Mouse (Mus musculus) brain, embryonic 18.5 days (tissue): ENCODE data around the gene Mecom.
"Not testable (repeated sequence)": the region's sequence is repeated elsewhere in the genome, so short reads cannot be mapped to it uniquely, and the experiment has no call there.

Source experiments
- DNase-seq: peaks from one replicate; pipeline ENCODE4 v3.0.0-alpha.2; 2012; ENCODE audit warnings: low read depth, low spot score

The Mecom gene

DNA sequence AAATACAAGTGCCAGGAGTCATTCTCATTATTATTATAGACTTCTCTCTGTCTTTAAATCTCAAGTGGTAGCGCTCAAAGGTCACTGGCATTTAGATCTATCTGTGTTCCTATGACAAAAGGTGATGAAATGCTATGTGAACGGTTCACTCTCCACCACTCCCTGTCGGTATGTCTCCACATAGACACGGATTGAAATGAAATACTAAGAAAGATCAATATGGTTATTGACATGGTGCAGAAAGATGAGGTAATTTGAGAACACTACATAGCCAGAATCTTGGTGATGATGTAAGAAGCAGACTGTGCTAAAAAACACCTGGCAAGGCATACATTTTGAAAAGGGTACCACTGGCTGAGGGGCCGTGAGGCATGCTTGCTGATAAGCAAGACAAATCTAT is 294.1 kb downstream of the Mecom start:
- no peak for DNase-seq

DNA sequence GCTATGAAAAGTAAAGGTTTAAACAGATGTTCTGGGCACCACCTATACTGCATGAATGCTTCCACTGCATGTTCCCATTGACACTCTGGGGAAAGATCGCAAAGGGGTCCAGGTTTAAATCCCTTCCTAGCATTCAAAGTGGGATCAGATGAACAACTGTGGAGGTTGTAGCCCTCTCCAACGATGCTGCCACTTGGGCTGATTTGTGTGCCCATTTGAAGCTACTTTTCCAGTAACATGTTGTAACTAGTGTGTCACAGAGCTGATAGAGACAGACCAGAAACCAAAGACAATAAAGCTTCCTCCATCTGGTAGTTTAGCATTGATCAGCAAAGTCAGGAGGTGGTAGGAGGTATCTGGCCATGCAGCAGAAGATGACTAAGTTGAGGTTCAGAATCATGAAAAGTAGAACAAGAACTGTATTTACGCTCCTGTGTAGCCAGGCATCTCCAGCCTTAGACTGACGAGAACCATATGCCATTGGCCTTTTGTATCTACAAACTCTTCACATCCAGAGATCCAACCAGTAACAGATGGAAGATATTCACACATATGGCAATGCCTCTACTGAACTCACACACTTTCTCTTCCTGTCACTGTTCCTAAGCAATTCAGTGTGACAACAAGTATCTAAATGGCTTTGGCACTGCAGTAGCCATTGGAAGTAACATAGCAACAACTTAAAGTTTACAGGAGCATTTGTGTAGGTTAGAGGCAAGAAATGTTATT is 299.0 kb downstream of the Mecom start:
- DNase-seq: peak; percentile 32

DNA sequence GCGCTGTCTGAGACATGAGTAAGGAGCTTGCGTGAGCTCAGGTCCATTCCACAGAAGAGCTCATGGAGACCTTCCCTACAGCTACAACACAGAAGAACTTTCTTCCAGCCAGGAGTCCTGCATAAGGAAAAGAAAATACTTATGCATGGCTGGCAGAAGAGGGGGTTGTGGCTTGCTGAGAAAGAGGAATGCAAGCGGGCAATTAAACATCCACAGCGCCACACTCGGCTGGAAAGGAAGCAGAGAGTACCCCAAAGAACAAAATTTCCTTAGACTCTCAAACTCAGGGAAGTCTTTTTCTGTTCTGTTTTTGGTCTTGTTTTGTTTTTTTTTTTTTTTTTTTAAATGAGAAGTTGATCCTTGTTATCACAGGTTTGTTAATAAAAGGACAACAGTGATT is 300.6 kb downstream of the Mecom start:
- no peak for DNase-seq

DNA sequence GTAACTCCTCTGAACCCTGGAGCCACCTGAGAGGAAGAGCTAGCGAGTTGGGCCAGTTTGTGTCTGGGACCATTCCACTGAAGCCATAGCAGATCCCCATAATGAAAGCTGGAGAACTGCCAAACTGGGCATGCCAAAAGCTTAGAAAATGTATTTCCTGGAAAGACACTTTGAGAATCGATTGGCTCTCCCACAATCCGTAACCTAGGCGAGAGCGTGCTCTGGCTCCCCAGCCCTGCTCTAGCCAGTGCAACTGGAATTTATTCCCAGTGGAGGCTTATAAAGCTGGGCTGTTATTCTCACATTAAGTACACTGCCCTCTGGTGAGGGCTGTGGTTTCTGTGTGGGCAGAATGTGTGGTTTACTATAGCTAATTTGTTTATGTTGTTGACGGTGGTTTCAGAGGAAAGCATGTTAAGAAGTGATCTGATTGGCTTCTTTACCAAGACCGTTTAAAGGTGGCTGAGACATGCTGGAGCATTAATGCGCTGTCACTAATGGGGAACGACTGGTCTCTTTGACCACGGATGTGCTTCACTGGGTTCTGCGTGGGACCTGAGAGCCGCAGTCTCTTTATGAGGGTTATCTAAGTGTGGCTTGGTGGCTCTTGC is 301.3 kb downstream of the Mecom start:
- DNase-seq: no peak

DNA sequence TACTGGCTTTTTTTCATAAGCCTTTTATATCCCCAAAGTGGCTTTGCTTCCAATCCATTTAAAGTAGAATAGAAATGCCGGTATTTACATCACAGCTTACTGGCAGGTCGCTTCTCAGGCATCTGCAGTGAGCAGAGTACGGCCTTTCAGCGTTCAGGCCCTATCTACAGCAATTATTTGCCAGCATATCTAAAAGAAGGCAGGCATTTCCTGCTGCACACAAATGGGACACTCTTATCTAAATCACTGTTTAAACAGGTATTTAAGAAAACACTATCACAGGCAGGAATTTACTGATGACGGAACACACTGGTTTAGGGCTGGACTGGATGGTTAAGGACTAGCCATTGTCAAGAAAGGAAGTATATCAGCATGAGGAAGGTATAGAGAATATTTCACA is 301.9 kb downstream of the Mecom start:
- DNase-seq: no peak

DNA sequence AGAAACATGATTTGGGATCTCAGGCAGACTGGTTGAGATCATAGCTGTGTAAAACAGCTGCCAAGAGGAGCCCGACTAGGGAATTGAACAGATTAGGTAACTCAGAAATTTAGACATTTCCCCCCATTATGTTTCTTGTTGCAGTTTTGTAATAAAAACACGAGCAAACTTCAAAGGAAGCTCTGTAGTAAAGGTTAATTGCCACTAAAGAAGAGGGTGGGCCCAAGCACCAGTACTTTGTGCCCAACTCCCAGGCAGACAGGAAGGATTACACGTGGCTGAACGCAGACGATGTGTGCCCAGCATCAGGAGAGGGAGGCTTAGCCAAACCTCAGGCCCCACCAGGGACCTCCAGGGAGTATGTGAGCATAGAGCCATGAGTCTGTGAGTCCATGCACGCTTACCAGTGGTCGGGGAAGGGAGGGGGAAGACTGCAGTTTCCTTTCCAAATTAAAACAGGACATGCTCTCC is 303.4 kb downstream of the Mecom start:
- no peak for DNase-seq

DNA sequence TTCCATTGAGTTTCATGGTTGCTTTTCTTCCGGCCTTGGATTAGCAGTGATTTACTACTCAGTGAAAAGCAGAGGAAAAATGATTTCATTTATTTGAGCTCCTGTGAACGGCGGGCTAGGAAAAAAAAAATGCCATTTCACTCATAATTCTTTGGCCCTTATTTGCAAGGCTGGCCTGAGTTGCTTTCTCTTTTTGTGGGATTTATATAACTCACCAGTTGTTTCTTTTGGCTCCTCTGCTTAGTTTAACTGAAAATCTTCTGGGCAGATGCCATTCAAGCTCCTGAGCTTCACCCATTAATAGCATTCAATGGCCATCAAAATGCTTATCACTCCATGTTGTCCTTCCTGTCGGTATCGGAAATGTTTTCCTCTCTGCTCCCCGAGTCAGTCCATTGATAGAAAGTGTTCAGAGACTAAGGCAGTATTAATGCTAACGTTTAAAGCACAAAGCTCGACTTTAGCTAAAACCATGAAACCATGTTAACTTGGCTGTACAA is 304.0 kb downstream of the Mecom start:
- DNase-seq: no peak

DNA sequence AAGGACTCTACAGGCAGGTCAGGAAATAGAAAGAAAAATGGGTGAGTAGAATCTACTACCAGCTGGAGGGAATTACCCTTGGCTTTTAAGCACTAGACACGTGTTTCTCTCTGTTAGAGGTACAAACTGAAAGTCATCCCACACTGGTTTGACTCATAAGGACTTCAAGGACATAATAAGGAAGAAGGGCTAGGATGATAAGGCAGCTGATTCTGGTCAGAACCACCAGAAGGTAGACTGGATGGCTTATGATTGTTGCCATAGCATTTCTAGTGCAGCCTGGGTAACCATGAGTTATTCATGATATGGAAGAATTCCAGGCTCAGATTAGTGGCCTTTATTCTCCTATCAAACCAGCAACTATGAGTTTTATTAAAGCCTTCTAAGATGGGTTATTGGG is 308.4 kb downstream of the Mecom start:
- no peak for DNase-seq

DNA sequence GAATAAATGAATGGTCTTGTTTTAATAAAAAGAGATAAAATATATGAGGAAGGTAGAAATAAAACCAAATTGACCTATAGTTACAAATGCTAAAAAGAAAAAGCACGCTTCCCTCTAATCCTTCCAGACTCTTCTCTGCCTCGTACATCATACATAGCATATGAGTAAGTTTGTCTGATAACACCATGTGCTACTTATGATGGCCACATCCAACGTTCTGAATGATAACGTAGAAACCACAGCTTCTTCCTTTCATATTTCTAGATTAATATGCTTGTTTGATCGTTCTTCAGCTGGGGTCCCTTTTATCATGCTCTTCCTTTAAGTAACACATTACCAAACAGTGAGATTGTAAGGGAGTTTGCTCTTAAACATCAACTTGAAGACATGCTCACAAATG is 310.3 kb downstream of the Mecom start:
- DNase-seq: no peak

DNA sequence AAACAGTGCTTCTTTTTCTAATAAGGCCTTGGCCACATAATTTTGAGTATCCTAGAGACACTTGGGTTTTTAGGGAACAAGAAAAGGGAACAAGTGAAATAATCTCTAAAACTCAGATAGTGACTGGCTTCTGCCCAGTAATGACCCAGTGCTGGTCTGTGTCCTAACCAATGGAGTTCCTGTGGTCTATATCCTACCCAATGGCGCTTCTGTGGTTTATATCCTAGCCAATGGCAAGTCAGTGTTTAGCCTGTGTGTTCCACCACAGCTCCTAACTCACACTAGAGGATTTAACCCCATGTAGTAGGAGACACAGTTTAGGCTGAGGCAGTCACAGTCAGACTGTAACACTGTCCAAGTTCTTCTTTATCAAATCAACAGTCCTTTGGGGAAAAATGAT is 313.8 kb downstream of the Mecom start:
- DNase-seq: no peak

DNA sequence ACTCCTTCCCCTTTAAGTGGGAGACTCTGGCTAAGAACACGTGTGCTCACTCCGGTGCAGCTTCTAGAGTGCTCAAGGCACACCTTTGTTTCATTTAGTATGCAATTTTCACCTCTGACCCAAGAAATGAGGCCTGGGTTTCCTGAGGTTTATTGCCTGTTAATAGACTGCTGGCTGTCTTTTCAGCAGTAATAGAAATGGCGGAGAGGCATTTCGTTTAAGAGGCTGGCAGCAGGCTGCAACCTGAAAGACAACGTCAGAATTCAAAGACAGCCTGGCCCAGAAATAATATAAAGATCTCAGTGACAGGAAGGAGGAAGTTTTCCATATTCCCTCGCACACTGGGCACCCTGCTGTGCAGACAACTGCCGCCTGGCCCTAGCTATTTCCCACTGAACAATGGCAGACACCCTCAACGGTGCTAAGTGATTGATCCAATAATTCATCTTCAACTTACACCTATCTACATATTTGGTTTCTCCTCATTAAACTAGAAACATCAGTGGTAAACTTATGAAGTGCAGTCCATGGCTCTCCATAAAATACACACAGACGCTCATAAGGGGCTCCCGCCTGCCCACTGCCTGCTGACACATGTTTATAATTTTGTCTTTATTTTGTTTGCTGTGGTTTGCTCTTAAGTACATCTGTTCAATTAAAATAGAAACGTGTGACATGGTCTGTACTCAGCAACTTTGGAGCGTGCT is 319.7 kb downstream of the Mecom start:
- no peak for DNase-seq

DNA sequence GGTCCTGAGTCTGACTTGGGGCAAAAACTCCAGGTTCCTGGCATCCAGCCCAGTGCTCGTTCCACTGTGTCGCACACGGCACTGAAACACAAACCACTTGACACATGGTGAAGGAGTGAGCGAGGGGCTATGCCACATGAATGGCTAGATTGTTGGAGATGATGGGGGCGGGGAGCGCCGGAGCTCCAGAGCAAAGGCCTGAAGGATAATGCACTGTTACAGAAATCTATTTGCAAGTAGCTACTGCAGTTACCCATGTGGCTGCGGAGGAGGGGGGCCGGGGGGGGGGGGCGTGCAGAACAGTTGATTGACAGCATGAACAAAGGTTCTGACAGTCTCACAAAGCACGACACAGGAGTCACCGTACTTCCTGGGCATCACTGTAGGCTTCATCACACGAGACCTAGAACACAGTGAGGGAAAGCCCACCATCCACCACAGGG is 320.9 kb downstream of the Mecom start:
- no peak for DNase-seq

DNA sequence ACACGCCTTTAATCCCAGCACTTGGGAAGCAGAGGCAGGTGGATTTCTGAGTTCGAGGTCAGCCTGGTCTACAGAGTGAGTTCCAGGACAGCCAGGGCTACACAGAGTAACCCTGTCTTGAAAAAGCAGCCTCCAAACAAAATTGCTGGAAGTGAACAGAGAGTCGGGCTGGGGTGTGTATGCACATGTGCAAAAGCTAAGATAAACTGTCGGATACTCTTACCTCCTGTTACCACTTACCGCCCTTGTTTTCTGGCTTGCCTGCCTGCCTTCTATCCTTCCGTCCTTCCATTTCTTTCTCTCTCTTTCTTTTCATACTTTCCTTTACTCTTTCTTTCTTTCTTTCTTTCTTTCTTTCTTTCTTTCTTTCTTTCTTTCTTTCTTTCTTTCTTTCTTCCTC is 322.6 kb downstream of the Mecom start:
- not testable (repeated sequence) for DNase-seq

DNA sequence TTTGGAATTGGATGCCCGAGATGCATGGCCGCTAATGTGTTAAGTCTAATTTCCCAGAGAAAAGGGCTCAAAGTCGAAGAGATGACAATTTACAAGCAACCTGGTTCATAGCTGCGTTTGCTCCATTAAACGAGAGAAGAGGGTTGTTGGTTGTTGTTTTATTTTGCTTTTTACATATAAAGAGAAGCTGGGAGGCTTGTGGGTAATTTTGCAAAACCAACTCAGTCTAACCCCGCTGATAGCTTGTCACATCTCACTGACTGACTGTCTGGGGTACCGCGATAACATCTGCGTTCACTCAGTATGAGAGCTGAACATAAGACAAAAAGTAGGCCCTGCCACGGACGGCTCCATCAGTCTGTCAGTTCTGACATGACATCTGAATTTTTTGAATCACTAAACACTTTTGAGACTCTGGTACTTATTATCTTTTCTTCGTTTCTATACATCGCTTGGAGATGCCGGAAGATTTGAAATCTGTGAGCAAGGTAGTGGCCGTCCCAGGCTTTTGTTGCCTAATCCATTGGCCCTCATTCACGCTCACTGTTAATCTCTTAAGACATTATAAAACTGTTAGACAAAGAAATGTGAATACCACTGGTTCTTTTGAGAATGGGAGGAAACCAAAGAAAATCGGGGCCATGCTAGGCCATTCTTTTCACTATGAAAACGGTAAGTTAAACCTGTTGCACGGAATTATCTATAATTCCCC is 327.0 kb downstream of the Mecom start:
- no peak for DNase-seq

DNA sequence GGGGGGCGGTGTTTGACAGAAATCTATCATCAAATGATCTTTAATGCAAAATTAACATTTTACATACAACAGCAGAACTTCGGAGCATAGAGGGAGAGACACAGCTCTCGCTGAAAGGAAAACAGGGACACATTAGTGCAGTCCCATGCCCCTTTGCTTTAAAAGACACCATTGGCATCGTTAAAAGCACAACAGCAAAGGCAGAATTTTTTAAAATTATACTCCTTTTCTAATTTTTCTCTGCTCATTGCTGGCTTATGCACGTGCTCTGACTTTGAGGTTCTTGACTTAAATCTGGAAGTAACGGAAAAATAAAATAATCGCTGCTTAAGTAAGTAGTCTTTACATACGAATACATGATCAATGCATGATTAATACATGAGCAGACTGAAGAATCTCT is 327.9 kb downstream of the Mecom start:
- no peak for DNase-seq

DNA sequence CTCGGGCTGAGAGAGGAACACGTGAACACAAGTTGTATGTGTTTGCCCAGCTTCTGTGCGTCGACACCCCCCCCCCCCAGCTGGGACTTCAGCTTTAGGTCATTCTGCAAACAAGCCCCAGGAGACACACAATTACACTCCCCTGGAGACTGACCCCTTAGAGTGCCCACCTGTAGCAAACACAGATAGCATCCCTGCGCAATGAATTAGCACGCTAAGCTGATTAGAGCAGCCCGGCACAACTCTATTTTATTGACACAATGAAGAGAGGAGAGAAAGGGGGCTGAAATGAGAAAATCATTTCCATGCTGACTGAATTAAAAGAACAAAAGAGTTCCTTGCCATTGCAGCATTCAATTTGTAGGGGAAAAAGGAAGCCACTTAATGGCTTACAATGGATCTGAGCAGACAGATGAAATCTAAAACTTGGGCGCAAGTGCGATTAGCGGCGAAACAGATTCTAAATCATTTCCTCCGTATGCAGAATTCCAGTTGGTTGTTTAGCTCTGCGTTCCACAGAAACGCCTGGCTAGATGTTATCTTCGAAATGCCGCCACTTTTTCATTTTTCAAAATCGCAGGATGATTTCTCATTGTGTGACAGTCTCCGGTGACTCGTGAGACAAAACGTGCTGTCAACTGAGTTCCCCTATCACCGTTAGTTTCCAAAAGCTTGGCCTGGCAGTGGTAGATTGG is 328.5 kb downstream of the Mecom start:
- DNase-seq: no peak

DNA sequence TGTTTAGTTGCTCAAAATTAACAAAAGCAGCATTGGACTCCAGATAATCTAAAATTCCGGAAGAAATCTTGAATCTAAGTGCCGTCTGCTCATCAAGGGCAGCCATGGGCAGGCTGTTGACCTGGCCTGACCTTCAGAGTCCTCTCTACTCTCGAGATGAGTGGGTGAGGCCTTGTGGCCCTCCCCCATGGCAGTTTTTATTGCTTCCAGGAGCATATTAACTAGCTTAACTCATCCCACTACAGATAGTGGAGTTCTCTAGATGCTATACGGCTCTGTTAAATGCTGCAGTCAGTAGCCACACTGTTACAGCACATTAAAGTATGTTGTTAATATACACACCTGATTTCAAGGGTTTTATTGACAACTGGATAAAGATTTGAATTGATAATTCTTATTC is 333.2 kb downstream of the Mecom start:
- DNase-seq: no peak

DNA sequence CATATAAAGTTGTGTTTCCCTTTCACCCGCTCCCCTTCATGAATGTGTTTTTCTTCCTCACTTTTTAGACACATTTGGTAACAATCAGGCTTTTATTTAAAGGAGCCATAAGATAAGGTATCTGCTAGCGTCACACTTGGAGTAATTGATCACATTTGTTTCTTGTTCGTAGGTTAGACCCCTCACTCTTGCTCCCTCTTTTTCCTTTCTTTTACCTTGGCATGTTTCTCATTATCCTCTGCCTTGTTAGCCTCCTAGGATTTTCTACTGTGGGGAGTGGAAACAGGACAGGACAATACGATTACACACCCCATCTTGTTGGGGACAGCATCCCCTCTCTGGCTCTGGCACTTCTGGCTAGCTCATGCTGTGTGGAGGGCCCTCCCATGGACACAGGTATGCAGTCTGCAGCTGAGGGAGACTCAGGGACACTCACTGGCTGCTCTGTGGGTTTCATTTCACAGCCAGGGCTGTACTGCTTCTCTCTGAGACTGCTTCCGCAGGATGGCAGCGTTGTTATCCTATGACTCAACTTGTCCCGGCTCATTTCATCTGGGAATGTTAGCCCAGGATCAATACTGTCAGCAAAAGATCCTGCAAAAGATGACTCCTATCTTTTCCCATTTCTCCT is 334.2 kb downstream of the Mecom start:
- DNase-seq: no peak

DNA sequence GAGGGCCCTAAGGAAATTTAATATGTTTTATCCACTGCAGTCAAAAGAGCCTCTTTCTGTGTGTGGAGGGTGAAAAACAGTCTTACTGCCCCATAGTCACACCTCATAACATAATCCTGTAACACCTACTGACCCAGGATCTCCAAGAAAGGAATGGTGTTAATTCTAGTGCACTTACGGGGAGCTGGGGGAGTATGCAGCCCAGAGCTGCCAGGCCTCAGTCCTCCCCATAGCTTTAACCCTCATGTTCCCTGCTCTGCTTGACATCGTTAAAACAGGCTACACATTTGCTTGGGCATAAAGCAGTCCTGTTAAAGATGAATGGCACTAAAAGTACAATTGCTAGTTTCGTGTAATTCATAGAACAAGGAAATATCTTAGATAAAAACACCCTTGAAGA is 335.0 kb downstream of the Mecom start:
- no peak for DNase-seq

DNA sequence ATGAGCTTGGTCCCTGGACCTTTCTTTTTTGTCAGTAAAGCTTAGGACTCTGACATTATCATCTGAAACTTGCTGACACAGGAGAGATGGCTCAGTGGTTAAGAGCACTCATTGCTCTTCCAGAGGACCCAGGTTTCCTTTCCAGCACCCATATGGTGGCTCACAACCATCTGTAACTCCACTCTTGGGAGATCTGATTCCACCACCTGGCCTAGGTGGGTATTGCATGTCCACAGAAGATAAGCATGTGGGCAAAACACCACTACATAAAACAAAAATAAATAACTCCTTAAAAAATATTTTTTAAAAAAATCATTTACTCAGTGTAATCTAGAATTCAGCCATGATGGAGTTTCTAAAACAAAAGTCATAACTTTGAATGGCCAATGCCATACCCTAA is 338.7 kb downstream of the Mecom start:
- no peak for DNase-seq

DNA sequence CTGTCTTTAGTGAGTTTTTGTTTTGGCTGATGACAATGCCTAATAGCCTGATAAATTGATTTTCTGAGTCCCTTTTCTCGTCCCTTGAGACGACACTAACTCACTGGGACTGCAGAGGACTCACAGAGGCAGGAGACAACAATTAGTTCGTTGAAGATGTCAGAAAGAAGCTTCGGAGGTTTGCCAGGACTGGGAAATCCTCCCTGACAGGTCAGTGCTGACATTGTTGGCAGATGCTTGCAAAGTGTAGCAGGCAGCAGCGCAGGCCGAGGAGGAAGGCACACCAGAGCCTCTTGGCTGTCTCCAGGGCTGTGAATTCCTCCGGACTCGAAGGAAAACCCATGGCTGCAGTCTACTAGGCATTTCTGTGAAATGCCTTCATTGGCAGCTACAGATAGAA is 339.9 kb downstream of the Mecom start:
- DNase-seq: no peak
